Mouse (Mus musculus): ENCODE measurements around the gene Specc1. TPM values are rescaled to one million over a fixed set of nuclear protein-coding genes. Genes with fewer than 3 reads are reported as not detected.

Specc1 gene
- polyA plus RNA-seq, 1 experiment from 2014 or later: 15.0 TPM

GRCm38 (mm10) chr11:61960096-61960495, 3.5 kb downstream of the Specc1 start:
- no peak overlapping the region for H3K27ac ChIP-seq (ENCODE audit: low read depth, low read length)
- no peak for ATAC-seq (ENCODE audit: low read depth)
- WGBS: 88% methylated on average over 2 of the region's 2 CpGs

GRCm38 (mm10) chr11:61962684-61963083, 6.1 kb downstream of the Specc1 start:
- H3K9me3 ChIP-seq (ENCODE audit: control insufficient read depth, low read length): no peaks in the 10 kb centered on the region
- peaks cover 4% of the 10 kb centered on the region for H3K27me3 ChIP-seq (ENCODE audit: control insufficient read depth, insufficient read depth, low read length)
- H3K27ac ChIP-seq (ENCODE audit: low read depth, low read length): no peak overlapping the region
- H3K4me2 ChIP-seq (ENCODE audit: low read depth, low read length): no peak overlapping the region
- ATAC-seq (ENCODE audit: low read depth): no peak
- no peak overlapping the region for H3K4me3 ChIP-seq (ENCODE audit: low read depth, low read length)
- H3K36me3 ChIP-seq (ENCODE audit: control insufficient read depth, insufficient read depth, low read length): no peaks in the 10 kb centered on the region
- no peak overlapping the region for H3K9ac ChIP-seq (replicated peaks; ENCODE audit: low read depth, low read length)
- 85% methylated on average over 6 of the region's 6 CpGs for WGBS
- H3K4me1 ChIP-seq (ENCODE audit: control insufficient read depth, insufficient read depth, low read length): no peaks in the 10 kb centered on the region

More at GRCm38 (mm10) chr11:61960096-61960495, 3.5 kb downstream of the Specc1 start:
- Histone ChIP-seq H3K4me1 (ENCODE audit: control insufficient read depth, insufficient read depth, low read length) (no peaks in the 10 kb centered on the region), H3K36me3 (ENCODE audit: control insufficient read depth, insufficient read depth, low read length) (no peaks in the 10 kb centered on the region), H3K9ac (replicated peaks; ENCODE audit: low read depth, low read length) (no peak overlapping the region), H3K9me3 (ENCODE audit: control insufficient read depth, low read length) (no peaks in the 10 kb centered on the region), H3K27me3 (ENCODE audit: control insufficient read depth, insufficient read depth, low read length) (peaks cover 6% of the 10 kb centered on the region), H3K4me2 (ENCODE audit: low read depth, low read length) (no peak overlapping the region), H3K4me3 (ENCODE audit: low read depth, low read length) (no peak overlapping the region)

GRCm38 (mm10) chr11:61963193-61963592, 6.6 kb downstream of the Specc1 start:
- no peak overlapping the region for H3K4me2 ChIP-seq (ENCODE audit: low read depth, low read length)
- no peak overlapping the region for H3K27ac ChIP-seq (ENCODE audit: low read depth, low read length)
- WGBS: 91% methylated on average over 3 of the region's 3 CpGs
- ATAC-seq (ENCODE audit: low read depth): no peak
- H3K9ac ChIP-seq (replicated peaks; ENCODE audit: low read depth, low read length): no peak overlapping the region
- no peaks in the 10 kb centered on the region for H3K9me3 ChIP-seq (ENCODE audit: control insufficient read depth, low read length)
- H3K4me1 ChIP-seq (ENCODE audit: control insufficient read depth, insufficient read depth, low read length): no peaks in the 10 kb centered on the region
- H3K27me3 ChIP-seq (ENCODE audit: control insufficient read depth, insufficient read depth, low read length): no peaks in the 10 kb centered on the region
- H3K36me3 ChIP-seq (ENCODE audit: control insufficient read depth, insufficient read depth, low read length): no peaks in the 10 kb centered on the region
- H3K4me3 ChIP-seq (ENCODE audit: low read depth, low read length): no peak overlapping the region

GRCm38 (mm10) chr11:61964611-61965010, 8.0 kb downstream of the Specc1 start:
- H3K9me3 ChIP-seq (ENCODE audit: control insufficient read depth, low read length): no peaks in the 10 kb centered on the region
- no peak overlapping the region for H3K4me2 ChIP-seq (ENCODE audit: low read depth, low read length)
- no peak overlapping the region for H3K4me3 ChIP-seq (ENCODE audit: low read depth, low read length)
- H3K27me3 ChIP-seq (ENCODE audit: control insufficient read depth, insufficient read depth, low read length): no peaks in the 10 kb centered on the region
- ATAC-seq (ENCODE audit: low read depth): no peak
- WGBS: 89% methylated on average over 5 of the region's 5 CpGs
- no peak overlapping the region for H3K27ac ChIP-seq (ENCODE audit: low read depth, low read length)
- H3K36me3 ChIP-seq (ENCODE audit: control insufficient read depth, insufficient read depth, low read length): no peaks in the 10 kb centered on the region
- no peak overlapping the region for H3K9ac ChIP-seq (replicated peaks; ENCODE audit: low read depth, low read length)
- no peaks in the 10 kb centered on the region for H3K4me1 ChIP-seq (ENCODE audit: control insufficient read depth, insufficient read depth, low read length)

- Histone ChIP-seq H3K9me3 (ENCODE audit: control insufficient read depth, low read length) (no peaks in the 10 kb centered on the region), H3K4me2 (ENCODE audit: low read depth, low read length) (no peak overlapping the region), H3K9ac (replicated peaks; ENCODE audit: low read depth, low read length) (no peak overlapping the region), H3K27ac (ENCODE audit: low read depth, low read length) (no peak overlapping the region), H3K27me3 (ENCODE audit: control insufficient read depth, insufficient read depth, low read length) (no peaks in the 10 kb centered on the region), H3K36me3 (ENCODE audit: control insufficient read depth, insufficient read depth, low read length) (no peaks in the 10 kb centered on the region), H3K4me3 (ENCODE audit: low read depth, low read length) (no peak overlapping the region), H3K4me1 (ENCODE audit: control insufficient read depth, insufficient read depth, low read length) (no peaks in the 10 kb centered on the region)
- WGBS: 88% methylated on average over 8 of the region's 8 CpGs
- no peak for ATAC-seq (ENCODE audit: low read depth)
Measured at GRCm38 (mm10) chr11:61967034-61967433, 10.5 kb downstream of the Specc1 start.

GRCm38 (mm10) chr11:61968875-61969274, 12.3 kb downstream of the Specc1 start:
- Histone ChIP-seq H3K4me3 (ENCODE audit: low read depth, low read length) (no peak overlapping the region), H3K9me3 (ENCODE audit: control insufficient read depth, low read length) (no peaks in the 10 kb centered on the region), H3K4me1 (ENCODE audit: control insufficient read depth, insufficient read depth, low read length) (no peaks in the 10 kb centered on the region), H3K27ac (ENCODE audit: low read depth, low read length) (no peak overlapping the region), H3K9ac (replicated peaks; ENCODE audit: low read depth, low read length) (no peak overlapping the region), H3K36me3 (ENCODE audit: control insufficient read depth, insufficient read depth, low read length) (no peaks in the 10 kb centered on the region), H3K27me3 (ENCODE audit: control insufficient read depth, insufficient read depth, low read length) (no peaks in the 10 kb centered on the region), H3K4me2 (ENCODE audit: low read depth, low read length) (no peak overlapping the region)
- no peak for ATAC-seq (ENCODE audit: low read depth)
- WGBS: 93% methylated on average over 2 of the region's 2 CpGs

GRCm38 (mm10) chr11:61970901-61971300, 14.3 kb downstream of the Specc1 start:
- Histone ChIP-seq H3K4me3 (ENCODE audit: low read depth, low read length) (no peak overlapping the region), H3K27me3 (ENCODE audit: control insufficient read depth, insufficient read depth, low read length) (no peaks in the 10 kb centered on the region), H3K36me3 (ENCODE audit: control insufficient read depth, insufficient read depth, low read length) (no peaks in the 10 kb centered on the region), H3K27ac (ENCODE audit: low read depth, low read length) (no peak overlapping the region), H3K9me3 (ENCODE audit: control insufficient read depth, low read length) (no peaks in the 10 kb centered on the region), H3K9ac (replicated peaks; ENCODE audit: low read depth, low read length) (no peak overlapping the region), H3K4me1 (ENCODE audit: control insufficient read depth, insufficient read depth, low read length) (no peaks in the 10 kb centered on the region), H3K4me2 (ENCODE audit: low read depth, low read length) (no peak overlapping the region)
- ATAC-seq (ENCODE audit: low read depth): no peak
- 37% methylated on average over 5 of the region's 5 CpGs for WGBS

GRCm38 (mm10) chr11:61971441-61972221, 15.1 kb downstream of the Specc1 start:
- Histone ChIP-seq H3K9ac (replicated peaks; ENCODE audit: low read depth, low read length) (no peak overlapping the region), H3K9me3 (ENCODE audit: control insufficient read depth, low read length) (no peaks in the 10 kb centered on the region), H3K4me1 (ENCODE audit: control insufficient read depth, insufficient read depth, low read length) (no peaks in the 10 kb centered on the region), H3K4me3 (ENCODE audit: low read depth, low read length) (no peak overlapping the region), H3K36me3 (ENCODE audit: control insufficient read depth, insufficient read depth, low read length) (no peaks in the 10 kb centered on the region), H3K4me2 (ENCODE audit: low read depth, low read length) (no peak overlapping the region), H3K27ac (ENCODE audit: low read depth, low read length) (no peak overlapping the region), H3K27me3 (ENCODE audit: control insufficient read depth, insufficient read depth, low read length) (no peaks in the 10 kb centered on the region)
- WGBS: 65% methylated on average over 7 of the region's 7 CpGs
- ATAC-seq (ENCODE audit: low read depth): no peak

- H3K4me1 ChIP-seq (ENCODE audit: control insufficient read depth, insufficient read depth, low read length): 0 out of 2 replicates have a peak, but pooled peaks cover 3% of the 10 kb centered on the region
- 69% methylated on average over 13 of the region's 13 CpGs for WGBS
- no peak for ATAC-seq (ENCODE audit: low read depth)
- H3K9me3 ChIP-seq (ENCODE audit: control insufficient read depth, low read length): no peaks in the 10 kb centered on the region
- no peaks in the 10 kb centered on the region for H3K27me3 ChIP-seq (ENCODE audit: control insufficient read depth, insufficient read depth, low read length)
- H3K27ac ChIP-seq (ENCODE audit: low read depth, low read length): no peak overlapping the region
- H3K36me3 ChIP-seq (ENCODE audit: control insufficient read depth, insufficient read depth, low read length): no peaks in the 10 kb centered on the region
- H3K9ac ChIP-seq (replicated peaks; ENCODE audit: low read depth, low read length): no peak overlapping the region
- no peak overlapping the region for H3K4me2 ChIP-seq (ENCODE audit: low read depth, low read length)
- no peak overlapping the region for H3K4me3 ChIP-seq (ENCODE audit: low read depth, low read length)
Measured at GRCm38 (mm10) chr11:61974106-61974707, 17.6 kb downstream of the Specc1 start.

All from neural tube, embryonic 14.5 days (tissue).